Mouse (Mus musculus): ENCODE measurements at regions not wholly inside any gene's neighbourhood (a gene's known extent, or its start where the extent isn't known, plus 50 kb on each side); places are given as distances from the start of the nearest gene placed in this dataset.

GRCm38 (mm10) chr7:123907946-123908840, 74.5 kb upstream of the Hs3st4 start:
- in situ Hi-C loops (cut with MboI, MseI): no loop called here

- in situ Hi-C loops (cut with MboI, MseI): no loop called here
Observed at GRCm38 (mm10) chr7:123921461-123921860, 61.2 kb upstream of the Hs3st4 start.

GRCm38 (mm10) chr7:123932486-123932885, 50.2 kb upstream of the Hs3st4 start:
- in situ Hi-C loops (cut with MboI, MseI): no loop called here
